Mouse (Mus musculus): ENCODE measurements around the gene Reep6.
"Not testable (repeated sequence)": the region's sequence is repeated elsewhere in the genome, so short reads cannot be mapped to it uniquely, and the experiment has no call there.

Gene Reep6

DNA sequence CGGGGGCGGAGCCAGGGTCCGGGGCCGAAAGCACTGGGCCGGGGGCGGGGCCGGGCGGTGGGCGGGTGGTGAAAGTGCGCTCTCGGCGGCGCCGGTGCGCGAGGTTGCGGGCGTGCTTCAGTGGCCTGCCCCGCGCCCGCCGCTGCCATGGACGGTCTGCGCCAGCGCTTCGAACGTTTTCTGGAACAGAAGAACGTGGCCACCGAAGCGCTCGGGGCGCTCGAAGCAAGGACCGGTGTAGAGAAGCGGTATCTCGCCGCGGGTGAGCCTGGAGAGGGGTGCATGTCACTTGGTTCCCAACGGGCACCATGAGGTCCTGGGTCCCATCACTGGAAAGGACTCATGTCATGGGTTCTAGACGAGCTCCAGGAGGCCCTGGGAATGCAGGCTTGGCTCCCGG lies 331 bp downstream of the Reep6 start:
- DNase-seq (ENCODE audit: low spot score in 2 of 2): no peak

DNA sequence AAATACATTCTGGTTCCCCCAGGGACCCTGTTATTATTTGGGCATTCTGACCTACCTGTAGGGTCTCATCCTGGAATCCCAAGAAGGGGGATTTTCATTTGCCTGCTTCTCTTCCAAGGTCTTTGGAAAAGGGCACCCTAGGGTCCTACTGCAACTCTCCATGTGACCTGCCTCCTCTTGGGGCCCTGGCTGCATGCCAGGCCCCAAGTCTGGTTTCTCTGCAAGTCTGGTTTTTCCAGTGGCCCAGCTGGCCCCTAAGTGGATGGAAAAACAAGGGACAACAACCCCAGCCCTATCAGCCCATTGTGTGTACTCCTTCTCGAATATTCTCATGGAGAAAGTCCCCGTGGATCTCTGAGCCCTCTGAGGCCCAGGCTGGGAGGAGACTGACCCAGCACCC lies 1.1 kb downstream of the Reep6 start:
- no peak for DNase-seq (ENCODE audit: low spot score in 2 of 2)

DNA sequence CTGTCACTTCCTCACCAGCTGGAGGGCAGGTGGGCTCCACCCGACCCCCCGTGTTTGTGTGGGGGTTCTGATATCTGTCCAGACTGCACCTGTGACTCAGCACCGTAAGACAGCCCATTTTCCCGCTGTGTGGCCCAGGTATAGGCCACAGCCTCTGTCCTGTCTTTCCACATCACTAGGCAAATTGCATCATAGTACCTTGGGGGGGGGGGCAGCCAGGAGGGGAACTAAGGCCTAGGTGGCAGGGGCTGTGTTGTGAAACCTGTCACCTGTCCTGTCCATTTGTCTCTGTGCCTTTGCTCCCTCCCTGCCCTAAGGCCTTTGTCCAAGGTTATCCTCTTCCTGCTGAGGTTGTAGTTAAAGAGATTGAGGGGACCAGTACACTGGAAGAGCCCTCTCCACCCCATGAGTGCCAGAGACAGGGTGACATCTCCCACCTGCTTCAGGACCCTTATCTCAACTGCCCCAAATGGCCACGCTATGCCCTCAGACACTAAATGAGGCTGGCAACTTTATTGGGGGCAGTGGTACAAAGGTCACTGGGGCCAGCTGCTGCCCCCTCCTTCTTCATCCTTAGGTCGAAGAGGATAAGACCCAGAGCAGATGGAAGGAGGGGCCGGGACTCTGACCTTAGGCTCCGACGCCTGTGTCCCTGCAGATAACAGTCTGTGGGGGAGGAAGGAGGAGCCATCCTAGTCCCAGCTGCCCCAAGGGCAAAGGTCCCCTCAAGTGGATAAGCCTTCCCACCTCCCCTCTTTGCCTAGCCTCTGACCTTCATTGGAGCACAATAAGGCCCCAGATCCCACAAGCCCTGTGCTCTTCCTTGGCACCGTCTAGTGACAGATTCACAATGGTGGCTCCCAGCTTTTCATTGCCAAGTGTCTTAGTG lies 2.1 kb downstream of the Reep6 start:
- DNase-seq (ENCODE audit: low spot score in 2 of 2): no peak

DNA sequence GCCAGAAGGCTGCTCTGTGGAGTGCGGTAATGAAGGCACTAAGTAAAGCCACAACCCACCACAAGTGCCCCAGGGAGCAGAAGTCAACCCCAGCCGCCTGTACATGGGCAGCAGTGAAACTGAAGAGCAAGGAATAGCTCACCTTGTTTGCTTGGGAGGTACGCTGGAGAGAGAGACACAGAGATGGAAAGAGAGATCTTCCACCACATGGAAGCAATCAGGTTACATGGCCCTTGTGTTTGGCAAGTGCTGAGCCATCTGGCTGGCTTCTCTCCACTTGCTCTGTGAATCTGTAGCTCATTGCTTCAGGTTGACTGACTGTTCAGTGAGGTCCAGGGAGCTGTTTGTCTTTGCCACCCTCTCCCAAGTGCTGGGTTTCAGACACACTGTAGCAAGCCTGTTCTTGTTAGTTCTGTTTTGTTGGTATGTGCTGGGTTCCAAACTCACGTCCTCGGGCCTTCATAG lies 2.8 kb downstream of the Reep6 start:
- DNase-seq (ENCODE audit: low spot score in 2 of 2): no peak

DNA sequence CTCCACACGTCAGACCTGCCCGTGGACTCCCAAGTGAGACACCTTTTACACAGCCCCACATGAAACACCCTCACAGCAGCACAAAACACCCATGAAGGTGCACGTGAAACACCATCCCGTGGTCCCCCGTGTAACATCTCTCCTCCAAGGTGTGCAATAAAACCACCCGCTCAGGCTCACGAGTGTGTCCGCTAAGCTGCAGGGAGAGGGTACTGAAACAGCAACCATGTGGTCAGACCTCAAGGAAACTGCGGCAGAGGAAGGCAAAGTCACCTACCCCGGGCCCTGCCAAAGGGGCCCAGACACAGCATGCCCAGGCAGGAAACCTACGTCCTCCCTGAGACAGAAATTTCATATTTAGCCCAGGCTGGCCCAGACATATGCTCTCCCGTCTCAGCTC lies 6.5 kb downstream of the Reep6 start:
- DNase-seq (ENCODE audit: low spot score in 2 of 2): no peak

DNA sequence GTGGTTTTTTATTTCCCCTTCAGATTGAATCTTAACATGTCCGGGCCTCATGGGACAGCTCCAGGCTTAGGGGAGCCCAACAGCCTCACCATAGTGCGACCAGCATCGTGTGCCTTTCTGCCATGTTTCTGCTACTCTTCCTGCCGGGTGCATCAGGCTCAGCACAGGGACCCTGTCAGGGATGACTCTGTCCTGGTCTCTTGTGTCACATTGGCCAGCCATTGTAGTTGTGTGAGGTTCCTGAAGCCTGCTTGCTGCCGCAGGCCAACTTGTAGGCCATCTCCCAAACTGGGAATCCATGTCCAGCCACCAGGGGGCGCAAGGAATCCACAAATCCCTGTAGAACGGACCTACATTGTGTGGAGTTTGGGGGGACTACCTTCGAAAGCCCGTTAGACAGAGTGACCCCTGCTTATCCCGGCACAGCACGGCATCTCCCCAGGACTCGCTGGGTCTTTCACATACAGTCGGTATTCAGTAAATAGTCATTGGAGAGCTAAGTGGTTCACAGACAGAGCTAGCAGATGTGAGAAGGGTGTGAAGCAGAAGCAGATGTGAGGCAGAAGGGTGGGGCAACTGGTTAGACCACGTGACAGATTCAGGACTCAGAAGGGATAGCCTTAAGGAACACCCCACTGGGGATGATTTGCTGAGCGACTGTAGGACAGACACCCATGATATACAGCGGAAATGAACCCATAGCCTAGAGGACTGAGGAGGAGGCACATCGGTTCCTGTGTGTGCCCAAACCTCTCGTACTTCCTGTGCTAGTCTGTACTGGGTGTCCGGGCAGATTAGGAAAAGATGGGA lies 10.4 kb downstream of the Reep6 start:
- DNase-seq (ENCODE audit: low spot score in 2 of 2): peak; percentile 85 to 89

DNA sequence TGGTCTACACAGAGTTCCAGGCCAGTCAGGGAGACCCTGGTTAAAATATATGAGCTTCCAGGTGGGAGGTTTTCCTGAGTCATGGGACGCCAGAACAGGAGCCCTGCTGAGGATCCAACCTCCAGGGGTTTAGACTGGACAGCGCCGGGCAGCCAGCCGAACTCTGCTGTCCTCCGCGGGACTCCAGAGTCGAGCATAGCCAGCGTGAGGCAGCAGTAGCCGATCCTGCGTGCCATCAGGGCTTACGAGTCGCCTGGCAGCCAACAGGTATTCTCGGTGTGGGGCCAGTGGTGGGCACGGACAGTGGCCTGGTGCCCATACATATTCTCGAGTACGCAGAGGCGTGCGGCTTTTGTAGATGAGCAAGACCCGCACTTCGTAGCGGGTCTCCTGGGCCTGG lies 11.3 kb downstream of the Reep6 start:
- no peak for DNase-seq (ENCODE audit: low spot score in 2 of 2)

DNA sequence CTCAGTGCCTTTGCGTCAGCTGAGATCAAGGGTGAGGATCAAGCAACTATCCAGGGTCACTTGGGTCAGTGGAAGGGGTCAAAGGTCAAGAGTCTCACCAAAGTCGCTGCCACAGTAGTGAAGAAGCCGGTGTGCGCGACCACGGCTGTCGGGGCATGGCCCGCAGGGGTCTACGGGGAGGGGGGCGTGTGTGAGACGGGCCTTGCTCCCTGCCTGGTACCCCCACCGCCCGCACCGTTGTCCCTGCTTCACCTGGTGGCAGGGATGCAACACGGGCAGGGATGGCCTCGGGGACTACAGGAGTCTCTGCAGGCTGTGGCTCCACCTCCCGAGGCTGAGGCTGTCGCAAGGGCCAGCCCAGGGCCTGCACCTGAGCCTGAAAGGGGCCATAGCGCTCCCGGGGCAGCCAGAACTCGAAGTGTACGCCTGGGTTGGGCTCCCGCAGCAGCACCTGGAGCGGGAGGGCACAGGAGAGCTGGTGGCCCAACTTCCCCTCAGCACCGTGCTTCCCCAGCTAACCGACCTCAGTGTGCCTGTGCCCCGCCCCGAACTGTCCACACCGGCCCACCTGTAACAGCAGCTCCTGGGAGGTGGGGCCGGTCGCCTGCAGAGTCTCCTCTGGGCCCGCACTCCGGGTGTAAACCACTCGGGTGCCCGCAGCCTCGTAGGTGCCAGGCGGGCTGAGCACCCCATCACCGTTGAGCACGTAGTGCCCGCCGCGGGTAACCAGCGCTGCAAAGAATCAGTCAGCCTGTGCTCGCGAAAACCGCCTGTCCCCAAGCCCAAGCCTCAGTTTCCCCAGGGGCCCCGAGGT lies 11.9 kb downstream of the Reep6 start:
- no peak for DNase-seq (ENCODE audit: low spot score in 2 of 2)

DNA sequence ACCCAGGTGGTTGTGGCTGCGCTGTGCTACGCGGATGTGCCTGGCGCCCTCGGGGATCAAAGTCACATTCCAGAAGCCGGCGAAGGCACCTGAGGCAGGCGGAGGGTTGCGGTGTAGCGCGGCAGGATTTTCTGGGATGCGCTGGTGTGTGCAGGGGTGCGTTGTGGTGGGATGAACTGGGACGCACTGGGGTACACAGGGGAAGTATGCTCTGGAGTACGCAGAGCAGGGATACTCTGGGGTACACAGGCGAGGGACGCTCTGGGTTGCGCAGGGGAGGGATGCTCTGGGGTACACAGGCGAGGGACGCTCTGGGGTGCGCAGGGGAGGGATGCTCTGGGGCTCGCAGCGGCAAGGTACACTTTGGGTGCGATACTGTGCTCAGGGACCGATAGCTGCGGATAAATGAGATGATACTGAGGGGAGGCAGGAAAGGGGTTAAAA lies 12.6 kb downstream of the Reep6 start:
- no peak for DNase-seq (ENCODE audit: low spot score in 2 of 2)

DNA sequence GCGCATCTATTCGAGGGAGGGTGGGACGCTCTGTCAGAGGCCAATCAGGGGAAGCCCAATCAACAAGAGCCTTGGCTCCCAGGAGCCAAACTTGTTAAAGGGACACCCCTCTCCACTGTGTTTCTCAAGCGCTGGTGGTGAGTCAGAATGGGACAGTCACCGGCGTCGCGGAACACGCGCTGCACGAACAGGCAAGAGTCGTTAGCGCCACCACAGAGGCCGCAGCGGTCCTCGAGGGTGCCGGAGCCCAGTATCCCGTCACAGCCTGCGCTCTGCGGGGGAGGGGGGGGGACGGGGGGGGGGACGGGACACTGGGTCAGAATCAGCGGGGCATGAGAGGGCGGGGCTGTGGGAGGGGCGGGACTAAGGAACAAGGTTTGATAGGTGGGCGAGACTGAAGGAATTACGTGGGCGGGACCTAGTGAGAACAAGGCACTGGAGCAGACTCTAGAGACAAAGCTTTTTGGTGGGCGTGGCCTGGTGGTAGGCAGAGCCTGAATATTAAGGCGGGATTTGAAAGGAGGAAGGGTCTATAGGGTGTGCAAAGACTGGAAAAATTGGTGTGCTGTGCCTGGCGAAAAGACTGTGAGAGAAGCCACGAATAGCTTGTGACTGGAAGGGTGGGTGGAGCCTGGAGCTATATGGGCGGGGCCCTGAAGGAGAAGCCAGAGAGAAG lies 13.1 kb downstream of the Reep6 start:
- DNase-seq (ENCODE audit: low spot score in 2 of 2): no peak

DNA sequence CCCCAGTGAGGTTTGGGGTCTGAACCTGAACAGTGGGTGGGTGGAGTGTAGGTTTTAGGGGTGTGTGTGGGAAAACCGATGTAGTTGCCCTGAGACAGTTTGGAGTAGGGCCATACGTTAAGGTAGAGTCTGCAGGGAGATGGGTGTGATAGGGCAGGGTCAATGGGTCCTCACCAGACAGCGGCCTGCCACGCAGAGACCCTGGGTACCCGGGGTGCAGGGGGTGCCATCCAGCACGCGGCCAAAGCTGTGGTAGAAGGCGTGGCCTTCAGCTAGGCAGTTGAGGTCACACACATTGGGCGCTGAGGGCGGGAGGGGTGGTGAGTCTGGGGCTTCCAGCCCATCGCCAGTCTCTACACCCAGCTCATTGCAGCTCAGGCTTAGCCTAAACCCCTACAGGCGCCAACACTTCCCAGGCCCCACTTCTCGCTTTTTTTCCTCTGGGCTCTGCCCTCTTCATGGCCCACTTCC lies 13.7 kb downstream of the Reep6 start:
- DNase-seq (ENCODE audit: low spot score in 2 of 2): no peak

DNA sequence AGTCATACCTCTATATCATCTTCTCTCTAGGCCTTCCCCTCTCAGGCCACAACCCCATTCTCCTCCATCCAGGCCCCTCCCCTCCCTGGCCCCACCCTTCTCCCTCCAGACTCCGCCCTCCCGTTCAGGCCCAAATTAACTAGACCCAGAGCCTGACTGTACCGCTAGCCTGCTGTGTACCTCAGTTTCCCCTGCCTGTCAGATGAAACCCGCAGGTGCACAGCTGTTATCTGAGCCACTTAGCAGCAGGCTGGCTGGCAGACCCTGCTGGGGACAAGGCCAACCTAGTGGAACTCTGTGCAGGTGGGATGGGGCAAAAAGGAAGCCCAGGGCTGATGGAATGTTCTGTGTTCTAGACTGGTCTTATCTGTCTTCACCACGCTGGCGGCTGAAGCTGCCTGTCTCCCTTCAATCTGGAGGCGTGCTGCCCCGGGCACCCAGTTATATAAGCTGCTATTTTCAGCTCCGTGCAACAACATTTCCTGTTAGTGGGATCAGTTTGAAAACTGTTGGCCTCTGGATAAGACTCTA lies 14.4 kb downstream of the Reep6 start:
- DNase-seq (ENCODE audit: low spot score in 2 of 2): no peak

DNA sequence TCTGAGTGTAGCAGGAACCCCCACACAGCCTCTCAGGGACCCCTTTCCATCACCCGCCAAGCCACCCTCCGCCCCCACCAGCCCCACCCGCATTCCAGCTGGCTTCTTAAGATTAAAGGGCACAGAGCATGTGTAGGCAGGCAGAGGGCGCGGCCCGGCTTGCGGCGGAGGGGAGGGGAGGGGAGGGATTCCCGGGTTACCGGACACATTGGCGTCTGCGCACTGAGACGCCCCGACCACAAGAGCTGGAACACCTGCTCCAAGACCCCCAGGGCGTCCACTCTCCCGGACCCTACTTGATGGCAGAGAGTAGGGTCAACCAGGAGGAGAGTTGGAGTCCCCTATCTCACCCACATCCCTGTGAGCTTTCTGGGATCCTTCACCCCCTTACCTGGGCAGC lies 15.4 kb downstream of the Reep6 start:
- no peak for DNase-seq (ENCODE audit: low spot score in 2 of 2)

DNA sequence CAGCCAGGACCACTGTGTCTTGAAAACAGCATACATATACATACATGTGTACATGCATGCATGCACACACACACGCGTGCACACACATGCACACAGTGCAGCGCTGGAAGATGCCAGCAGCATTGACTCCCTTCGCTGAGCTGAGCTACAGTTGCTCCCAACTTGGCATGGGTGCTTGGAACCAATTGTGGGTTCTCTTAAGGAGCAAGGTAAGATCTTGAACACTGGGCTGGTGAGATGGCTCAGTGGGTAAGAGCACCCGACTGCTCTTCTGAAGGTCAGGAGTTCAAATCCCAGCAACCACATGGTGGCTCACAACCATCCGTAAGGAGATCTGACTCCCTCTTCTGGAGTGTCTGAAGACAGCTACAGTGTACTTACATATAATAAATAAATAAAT lies 16.2 kb downstream of the Reep6 start:
- not testable (repeated sequence) for DNase-seq (ENCODE audit: low spot score in 2 of 2)

DNA sequence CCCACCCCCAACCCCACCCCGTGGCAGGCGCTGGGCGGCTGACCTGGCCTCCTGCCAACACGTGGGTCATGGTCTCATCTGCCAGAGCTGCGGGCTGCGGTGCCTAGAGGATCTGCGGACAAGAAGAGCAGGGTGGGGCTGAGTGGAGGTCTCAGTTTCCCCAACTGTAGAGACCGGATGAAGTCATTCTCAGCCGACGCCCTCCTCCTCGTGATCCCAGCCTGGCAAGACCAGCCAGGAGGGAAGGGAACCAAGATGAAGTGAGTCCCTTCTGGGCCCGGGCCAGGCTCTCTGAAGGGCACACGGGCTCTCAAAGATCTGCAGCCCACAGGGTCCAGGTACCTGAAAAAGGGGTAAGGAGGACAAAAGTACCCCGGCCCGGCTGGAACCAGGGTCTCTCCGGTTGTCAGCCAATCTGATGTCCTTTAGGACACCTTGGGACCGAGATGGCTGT lies 17.8 kb downstream of the Reep6 start:
- no peak for DNase-seq (ENCODE audit: low spot score in 2 of 2)

DNA sequence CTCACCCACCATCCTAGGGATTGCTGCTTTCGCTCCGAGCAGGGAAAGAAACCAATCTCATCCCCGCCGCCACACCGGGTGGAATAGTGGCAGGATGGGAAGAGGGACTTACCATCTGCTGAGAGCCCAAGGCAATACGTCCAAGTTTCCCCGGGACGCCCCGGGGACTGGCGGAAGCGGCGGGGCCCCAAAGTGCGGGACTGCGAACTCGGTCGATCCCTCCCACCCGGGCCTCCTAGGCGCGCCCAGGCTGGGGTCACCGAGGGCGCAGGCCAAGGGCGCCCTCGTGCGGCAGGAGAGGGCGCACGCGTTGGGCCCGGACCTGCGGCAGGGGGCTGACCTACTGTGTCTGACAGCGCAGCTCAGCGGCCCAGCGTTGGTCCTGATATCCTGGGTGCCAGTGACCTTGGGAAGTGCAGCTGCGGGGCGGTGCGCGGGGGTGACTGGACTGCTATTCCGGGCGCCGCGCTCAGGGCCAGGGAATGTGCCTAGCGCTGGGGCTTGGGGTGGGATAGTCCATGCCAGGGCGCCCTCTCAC lies 18.6 kb downstream of the Reep6 start, which contains the start of gene Adamtsl5:
Adamtsl5 (minus strand) TSS at position 169 of the 538 bp plus-strand sequence.
- DNase-seq (ENCODE audit: low spot score in 2 of 2): no peak

DNA sequence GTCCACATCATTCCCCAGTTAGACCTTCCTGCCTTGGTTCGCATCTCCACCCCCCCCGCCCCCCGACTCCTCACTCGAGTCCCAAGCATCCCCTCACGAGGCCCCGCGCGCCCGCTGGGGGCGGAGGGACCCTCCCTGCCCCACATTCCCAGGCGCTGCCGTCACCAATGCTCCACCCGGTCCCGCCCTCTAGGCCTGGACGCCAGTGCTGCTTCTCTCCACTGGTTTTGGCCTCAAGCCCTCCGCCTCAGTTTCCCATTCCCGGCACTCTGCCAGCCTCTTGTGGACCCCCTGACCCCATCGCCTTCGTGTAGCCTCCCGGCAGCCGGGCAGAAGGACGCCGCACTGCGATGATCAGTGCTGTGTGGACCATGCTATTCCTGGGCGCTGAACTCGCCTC lies 19.2 kb downstream of the Reep6 start:
- no peak for DNase-seq (ENCODE audit: low spot score in 2 of 2)

DNA sequence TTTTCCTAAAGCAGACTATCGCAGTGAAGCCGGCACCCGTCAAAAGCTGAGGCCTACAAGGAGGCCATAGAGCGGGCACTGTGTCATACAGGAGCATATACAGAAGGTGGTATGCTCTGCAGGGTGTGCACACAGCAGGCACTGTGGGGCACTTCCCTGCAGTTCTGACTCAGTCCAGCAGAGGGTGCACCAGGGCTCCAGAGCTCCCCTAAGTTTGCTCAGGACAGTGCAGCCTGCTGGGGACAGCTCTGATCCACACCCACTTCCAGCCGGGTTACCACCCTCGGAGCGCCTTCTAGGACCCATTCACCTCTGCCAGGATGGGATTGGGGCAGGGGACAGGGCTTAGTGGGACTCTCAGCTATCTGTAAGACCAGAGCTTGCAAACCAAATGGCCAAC lies 20.5 kb downstream of the Reep6 start:
- DNase-seq (ENCODE audit: low spot score in 2 of 2): peak; percentile 82 to 88

DNA sequence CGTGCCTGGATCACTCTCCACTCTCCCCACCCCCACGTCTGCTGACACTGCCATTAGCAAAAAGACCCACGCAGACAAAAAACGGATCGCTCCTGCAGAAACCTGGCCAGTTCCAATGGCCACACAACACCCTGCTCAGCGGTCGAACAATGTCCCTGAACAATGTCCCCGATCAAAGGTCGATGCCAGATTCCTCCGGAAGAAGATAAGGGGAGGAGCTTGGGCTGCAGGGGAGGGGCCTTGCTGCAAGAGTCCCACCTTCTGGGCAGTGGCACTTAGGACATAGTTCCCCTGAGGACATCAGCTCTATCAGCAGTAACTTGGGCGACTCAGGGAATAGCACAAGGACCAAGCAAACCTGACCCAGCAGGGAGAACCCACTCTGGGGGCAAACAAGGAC lies 22.1 kb downstream of the Reep6 start:
- DNase-seq (ENCODE audit: low spot score in 2 of 2): no peak

DNA sequence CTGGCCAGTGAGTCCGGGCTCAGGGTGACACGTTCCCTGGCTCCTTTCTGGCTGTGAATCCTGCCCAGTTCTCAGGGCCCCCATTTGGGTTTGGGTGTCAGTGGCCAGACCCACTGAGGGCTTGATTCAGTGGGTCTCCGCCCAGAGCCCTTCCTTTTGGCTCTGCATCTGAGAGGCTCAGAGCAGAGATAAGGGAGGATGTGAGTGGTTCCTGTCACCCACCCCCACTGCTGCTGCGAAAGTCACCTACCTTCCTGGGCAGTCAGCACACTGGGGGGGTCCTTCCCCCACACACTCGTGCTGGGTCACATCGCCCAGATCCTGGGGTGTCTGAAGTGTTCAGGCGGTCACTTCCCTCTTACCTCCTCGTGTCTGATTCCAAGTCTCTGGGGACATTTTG lies 23.0 kb downstream of the Reep6 start:
- no peak for DNase-seq (ENCODE audit: low spot score in 2 of 2)

DNA sequence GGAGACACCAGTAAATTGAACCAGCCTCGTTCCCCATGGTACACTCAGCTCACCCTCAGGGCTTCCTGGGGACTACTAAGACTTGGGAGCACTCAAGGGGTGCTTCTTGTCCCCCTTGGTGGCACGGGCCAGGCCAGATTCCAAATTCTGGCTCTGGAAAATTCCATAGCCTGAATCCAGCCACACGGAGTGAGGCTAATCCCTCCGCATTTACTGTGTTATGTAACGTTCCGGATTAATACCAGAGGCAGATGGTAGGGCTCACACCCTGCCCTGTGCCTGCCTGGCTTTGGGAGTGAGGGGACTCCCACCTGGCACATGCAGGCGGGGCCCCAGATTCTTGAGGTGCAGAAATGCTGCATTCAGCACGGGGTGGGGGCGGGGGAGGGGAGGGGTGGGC lies 25.7 kb downstream of the Reep6 start:
- DNase-seq (ENCODE audit: low spot score in 2 of 2): no peak
